Mouse (Mus musculus) heart, embryonic 14.5 days (tissue): ENCODE data around the gene Nr3c2. TPM values are rescaled to one million over a fixed set of nuclear protein-coding genes. Genes with fewer than 3 reads are reported as not detected.

Experiments
- ATAC-seq: fragments of 200-750 bp; cut with Nextera tagmentation; 2 replicates; pipeline ENCODE4 v1.8.0; 2017; ENCODE audit warnings: low read depth, moderate TSS enrichment; ENCODE audit not compliant: insufficient number of reproducible peaks, insufficient read depth, low FRiP score
- H3K27ac ChIP-seq, 2 experiments: fragments of 200-500 bp in 1 of 2; fragments of 300-500 bp in 1 of 2; sonication (generic) in 1 of 2; replicated peaks in 1 of 2; 2 replicates each; pipeline ENCODE4 v1.5.1; 2012 to 2014; ENCODE audit warnings: low read depth in 2 of 2, low read length in 2 of 2, control low read depth in 1 of 2, mild to moderate bottlenecking in 1 of 2, mixed read lengths in 1 of 2; ENCODE audit not compliant: control insufficient read depth in 1 of 2, insufficient read depth in 1 of 2
- H3K27me3 ChIP-seq: fragments of 300-500 bp; sonication (generic); 2 replicates; pipeline ENCODE4 v1.6.1; 2014; ENCODE audit warnings: mild to moderate bottlenecking, low read length, control low read depth; ENCODE audit not compliant: control insufficient read depth, insufficient read depth
- H3K36me3 ChIP-seq: fragments of 300-500 bp; sonication (generic); 2 replicates; pipeline ENCODE4 v1.6.1; 2014; ENCODE audit warnings: mild to moderate bottlenecking, control low read depth, low read length, mixed read lengths; ENCODE audit not compliant: control insufficient read depth, insufficient read depth
- H3K4me1 ChIP-seq, 2 experiments: fragments of 200-500 bp in 1 of 2; fragments of 300-500 bp in 1 of 2; sonication (generic) in 1 of 2; 2 replicates each; pipeline ENCODE4 v1.6.1; 2012 to 2014; ENCODE audit warnings: low read length in 2 of 2, control low read depth in 1 of 2, mixed read lengths in 1 of 2; ENCODE audit not compliant: control insufficient read depth in 2 of 2, insufficient read depth in 2 of 2
- H3K4me2 ChIP-seq: fragments of 300-500 bp; sonication (generic); 2 replicates; pipeline ENCODE4 v1.6.1; 2014; ENCODE audit warnings: mild to moderate bottlenecking, low read length
- H3K4me3 ChIP-seq, 2 experiments: fragments of 200-500 bp in 1 of 2; fragments of 300-500 bp in 1 of 2; sonication (generic) in 1 of 2; 2 replicates each; pipeline ENCODE4 v1.5.1; 2012 to 2014; ENCODE audit warnings: low read length in 2 of 2, mild to moderate bottlenecking in 2 of 2, control low read depth in 1 of 2, low read depth in 1 of 2, moderate library complexity in 1 of 2; ENCODE audit not compliant: control insufficient read depth in 1 of 2, insufficient read depth in 1 of 2
- H3K9ac ChIP-seq: fragments of 300-500 bp; sonication (generic); 2 replicates; pipeline ENCODE4 v1.6.1; 2014; ENCODE audit warnings: mild to moderate bottlenecking, low read length
- H3K9me3 ChIP-seq: fragments of 300-500 bp; sonication (generic); 2 replicates; pipeline ENCODE4 v1.6.1; 2016; ENCODE audit warnings: low read length, control low read depth; ENCODE audit not compliant: control insufficient read depth
- WGBS: fragments of 180-500 bp; shearing (Covaris S2); extraction: QIAGEN DNeasy Blood & Tissue Kit; methylation state at CpG from one replicate; pipeline ENCODE4 v1.1.7; 2014; 5-methylcytosine and 5-hydroxymethylcytosine counted together
- polyA plus RNA-seq: library from polyadenylated mRNA; unstranded; fragments of >200 nt; fragmentation: Nextera tagmentation; extraction: Ambion mirVana; gene quantifications from 2 replicates; pipeline ENCODE4 v1.2.1, GENCODE M21; 2014

The Nr3c2 gene
- polyA plus RNA-seq, 1 experiment from 2014 or later = 7.4 TPM

DNA sequence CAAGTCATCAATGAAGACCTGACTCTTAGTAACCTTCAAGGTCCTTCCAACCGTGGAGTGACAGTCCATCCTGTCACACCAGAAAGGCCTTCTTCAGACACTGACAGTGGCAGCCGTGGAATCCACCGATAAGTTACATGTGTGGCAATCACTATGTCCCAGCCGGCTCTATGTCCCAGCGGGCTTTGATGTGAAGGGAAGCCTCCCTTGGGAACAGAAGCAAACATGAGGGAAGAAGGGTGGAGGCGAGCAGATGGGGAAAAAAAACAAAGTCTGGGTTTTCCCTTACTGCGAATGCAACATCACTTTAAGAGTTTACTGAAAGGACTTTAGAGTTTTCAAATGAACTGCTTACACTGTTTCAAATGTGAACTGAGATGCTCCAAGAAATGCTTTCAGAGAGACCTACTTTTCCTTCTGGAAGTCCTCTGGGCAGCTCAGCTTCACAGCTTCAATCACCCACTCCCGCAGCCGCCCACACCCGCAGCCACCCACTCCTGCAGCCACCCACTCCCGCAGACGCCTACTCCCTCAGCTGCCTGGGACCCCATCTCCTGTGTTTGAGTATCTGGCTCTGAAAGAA lies 273.9 kb downstream of the Nr3c2 start:
- H3K27ac ChIP-seq = no peak overlapping the region
- no peak overlapping the region for H3K4me3 ChIP-seq
- H3K9ac ChIP-seq = no peak overlapping the region
- ATAC-seq = no peak
- WGBS = 47% methylated on average over 12 of the region's 12 CpGs
- H3K36me3 ChIP-seq = no peaks in the 10 kb centered on the region
- H3K9me3 ChIP-seq = no peaks in the 10 kb centered on the region
- H3K4me2 ChIP-seq = no peak overlapping the region
- H3K27me3 ChIP-seq = no peaks in the 10 kb centered on the region
- H3K4me1 ChIP-seq = peaks cover 4 to 6% of the 10 kb centered on the region in 2 experiments; a peak in 3 of 4 replicates

DNA sequence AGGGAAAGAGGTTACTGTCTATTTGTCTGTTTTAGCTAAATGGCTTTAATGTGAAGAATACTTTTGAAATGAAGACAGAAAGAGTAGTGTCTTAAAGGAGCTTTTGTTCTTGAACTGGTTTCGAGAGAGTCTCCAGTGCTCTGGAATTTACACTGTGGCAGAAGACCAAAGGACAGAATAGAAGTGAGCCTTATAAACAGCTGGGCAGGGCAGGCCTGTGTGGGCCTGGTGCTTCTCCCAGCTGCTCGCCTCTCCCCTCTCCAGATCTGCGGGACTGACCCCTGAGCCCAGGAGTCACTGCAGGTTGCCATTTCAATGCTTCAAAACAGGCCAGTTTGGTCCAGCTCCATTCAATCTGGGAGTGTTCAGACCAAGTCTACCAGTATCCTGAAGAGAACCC lies 274.5 kb downstream of the Nr3c2 start:
- Histone ChIP-seq H3K36me3 (no peaks in the 10 kb centered on the region), H3K9ac (no peak overlapping the region), H3K9me3 (no peaks in the 10 kb centered on the region), H3K27me3 (no peaks in the 10 kb centered on the region), H3K27ac (no peak overlapping the region), H3K4me3 (no peak overlapping the region), H3K4me1 (peaks cover 4 to 6% of the 10 kb centered on the region in 2 experiments; a peak in 3 of 4 replicates), H3K4me2 (no peak overlapping the region)
- no peak for ATAC-seq
- WGBS = 59% methylated on average over 3 of the region's 3 CpGs

DNA sequence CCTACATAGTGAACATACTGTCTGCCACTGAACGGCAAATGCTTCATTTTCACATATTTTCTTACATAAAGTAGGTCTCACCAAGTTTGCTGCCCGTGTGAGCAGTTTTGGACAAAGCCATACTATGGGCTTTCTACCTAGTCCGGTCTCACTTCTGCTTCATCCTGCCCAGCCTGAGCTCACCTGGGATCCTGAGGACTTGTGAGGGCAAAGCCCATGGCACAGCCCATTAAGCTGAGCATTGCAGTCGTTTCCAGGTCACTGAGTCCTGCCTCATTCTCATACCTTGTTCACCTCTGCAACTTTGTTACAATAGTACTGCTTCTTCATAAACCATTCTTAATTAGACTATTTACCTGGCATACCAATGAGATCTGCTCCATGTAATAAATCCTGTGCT lies 276.2 kb downstream of the Nr3c2 start:
- 81% methylated on average over 4 of the region's 4 CpGs for WGBS
- peaks cover 4 to 6% of the 10 kb centered on the region in 2 experiments; a peak in 3 of 4 replicates for H3K4me1 ChIP-seq
- ATAC-seq = no peak

DNA sequence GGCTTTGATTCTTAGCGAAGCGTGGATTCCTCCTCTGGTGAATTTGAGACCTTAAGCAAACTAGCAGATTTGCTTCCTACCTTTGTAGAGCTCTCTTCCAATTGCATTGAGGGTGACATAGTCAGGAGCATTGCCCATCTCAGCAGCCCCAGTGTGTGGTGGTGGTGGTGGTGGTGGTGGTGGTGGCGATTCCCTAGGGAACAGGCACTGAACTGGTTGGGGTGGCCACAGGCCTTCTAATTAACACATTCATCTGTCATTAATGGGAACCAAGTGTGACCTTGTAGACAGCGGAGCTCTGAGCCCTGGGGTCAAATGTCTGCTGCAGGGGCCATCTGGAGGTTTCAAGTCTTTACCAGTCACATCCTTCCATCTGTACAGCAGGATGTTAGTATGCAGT lies 277.1 kb downstream of the Nr3c2 start:
- no peak overlapping the region for H3K4me2 ChIP-seq
- no peaks in the 10 kb centered on the region for H3K9me3 ChIP-seq
- no peaks in the 10 kb centered on the region for H3K36me3 ChIP-seq
- no peak overlapping the region for H3K4me3 ChIP-seq
- peaks cover 4 to 6% of the 10 kb centered on the region in 2 experiments; a peak in 3 of 4 replicates for H3K4me1 ChIP-seq
- no peak for ATAC-seq
- no peak overlapping the region for H3K9ac ChIP-seq
- 88% methylated on average over 4 of the region's 4 CpGs for WGBS
- no peak overlapping the region for H3K27ac ChIP-seq
- no peaks in the 10 kb centered on the region for H3K27me3 ChIP-seq

More for the DNA sequence above, 276.2 kb downstream of the Nr3c2 start:
- Histone ChIP-seq H3K9ac (no peak overlapping the region), H3K9me3 (no peaks in the 10 kb centered on the region), H3K4me3 (no peak overlapping the region), H3K27ac (no peak overlapping the region), H3K36me3 (no peaks in the 10 kb centered on the region), H3K27me3 (no peaks in the 10 kb centered on the region), H3K4me2 (no peak overlapping the region)

DNA sequence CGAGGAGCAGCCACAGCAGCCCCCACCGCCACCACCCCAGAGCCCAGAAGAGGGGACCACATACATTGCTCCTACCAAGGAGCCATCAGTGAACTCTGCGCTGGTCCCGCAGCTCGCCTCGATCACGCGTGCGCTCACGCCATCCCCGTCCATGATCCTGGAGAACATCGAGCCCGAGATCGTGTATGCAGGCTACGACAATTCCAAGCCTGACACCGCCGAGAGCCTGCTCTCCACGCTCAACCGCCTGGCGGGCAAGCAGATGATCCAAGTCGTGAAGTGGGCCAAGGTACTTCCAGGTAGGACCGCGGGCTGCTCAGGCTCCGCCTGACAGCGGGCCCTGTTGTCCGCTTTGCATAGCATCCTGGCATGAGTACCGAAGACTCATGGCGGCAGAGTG lies 286.6 kb downstream of the Nr3c2 start:
- ATAC-seq = no peak
- H3K9me3 ChIP-seq = no peaks in the 10 kb centered on the region
- H3K9ac ChIP-seq = no peak overlapping the region
- H3K4me2 ChIP-seq = no peak overlapping the region
- H3K27ac ChIP-seq = no peak overlapping the region
- no peaks in the 10 kb centered on the region for H3K4me1 ChIP-seq
- no peaks in the 10 kb centered on the region for H3K36me3 ChIP-seq
- H3K27me3 ChIP-seq = no peaks in the 10 kb centered on the region
- WGBS = 87% methylated on average over 28 of the region's 28 CpGs
- no peak overlapping the region for H3K4me3 ChIP-seq

DNA sequence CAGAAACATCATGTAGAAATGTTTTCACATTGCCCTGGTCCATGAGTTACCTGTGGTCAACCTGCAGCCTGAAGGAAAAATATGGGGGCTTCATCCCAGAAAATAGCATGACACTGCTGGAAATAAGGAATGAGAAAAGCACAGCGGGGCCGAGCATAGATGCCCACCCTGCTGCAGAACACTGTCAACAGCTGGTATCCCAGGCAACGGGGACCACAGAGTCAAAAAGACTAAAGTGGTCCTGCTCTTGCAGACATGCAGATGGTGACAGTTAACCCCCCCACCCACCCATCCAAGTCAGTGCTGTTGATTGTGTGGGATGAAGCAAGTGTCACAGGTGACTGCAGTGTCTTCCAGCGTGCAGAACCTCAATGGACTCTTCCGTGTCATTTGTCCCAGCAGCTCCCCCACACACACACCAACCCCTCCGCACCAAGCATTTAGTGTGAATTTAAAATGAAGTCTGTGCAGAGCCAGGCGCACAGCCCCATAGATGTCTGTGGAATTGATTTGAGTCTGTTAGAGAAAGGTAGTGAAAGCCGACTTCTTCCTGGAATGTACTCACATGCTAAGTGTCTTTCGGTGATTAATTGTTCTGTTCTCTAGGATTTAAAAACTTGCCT lies 287.8 kb downstream of the Nr3c2 start:
- H3K27ac ChIP-seq = no peak overlapping the region
- no peaks in the 10 kb centered on the region for H3K9me3 ChIP-seq
- H3K4me1 ChIP-seq = no peaks in the 10 kb centered on the region
- no peaks in the 10 kb centered on the region for H3K36me3 ChIP-seq
- H3K9ac ChIP-seq = no peak overlapping the region
- no peak for ATAC-seq
- no peaks in the 10 kb centered on the region for H3K27me3 ChIP-seq
- WGBS = 83% methylated on average over 9 of the region's 9 CpGs
- no peak overlapping the region for H3K4me3 ChIP-seq
- no peak overlapping the region for H3K4me2 ChIP-seq

DNA sequence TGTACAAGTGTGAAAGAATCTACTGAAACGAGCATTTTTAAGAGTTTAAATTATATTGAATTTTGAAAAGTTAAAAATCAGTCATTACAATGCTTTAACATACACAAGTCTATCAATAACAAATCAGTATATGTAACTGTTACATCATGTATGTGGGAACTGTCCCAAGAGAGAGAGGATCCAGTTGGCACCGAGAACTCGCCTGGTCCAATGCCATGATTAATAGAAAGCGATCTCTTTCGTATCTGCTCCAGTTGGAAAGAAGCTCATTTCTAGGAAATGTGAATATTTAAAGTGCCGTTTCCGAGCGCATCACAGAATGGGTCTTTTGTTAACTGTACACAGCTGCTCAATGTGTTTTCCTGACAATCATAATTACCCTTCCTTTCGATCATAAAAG lies 288.5 kb downstream of the Nr3c2 start:
- Histone ChIP-seq H3K4me3 (no peak overlapping the region), H3K9me3 (no peaks in the 10 kb centered on the region), H3K36me3 (no peaks in the 10 kb centered on the region), H3K4me2 (no peak overlapping the region), H3K27ac (no peak overlapping the region), H3K9ac (no peak overlapping the region), H3K27me3 (no peaks in the 10 kb centered on the region), H3K4me1 (no peaks in the 10 kb centered on the region)
- 82% methylated on average over 9 of the region's 9 CpGs for WGBS
- no peak for ATAC-seq

DNA sequence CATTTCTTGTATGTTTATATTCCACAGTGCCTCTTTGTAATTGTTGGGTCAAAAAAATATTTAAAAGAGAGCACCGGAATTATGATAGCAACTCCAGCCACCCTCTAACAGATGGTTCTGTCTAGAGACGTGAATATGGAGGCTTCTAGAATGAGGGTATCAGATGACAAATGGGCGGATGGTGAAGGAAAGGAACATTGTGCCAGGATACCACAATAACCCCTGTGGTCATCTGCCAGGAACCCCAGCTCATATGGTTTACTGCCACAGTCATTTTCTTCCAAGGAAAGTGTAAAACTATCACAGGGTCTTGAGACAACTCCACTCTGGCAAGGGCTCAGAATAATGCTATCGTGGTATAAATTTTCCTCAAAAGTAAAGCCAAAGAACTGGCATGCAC lies 289.1 kb downstream of the Nr3c2 start:
- ATAC-seq = no peak
- Histone ChIP-seq H3K27me3 (no peaks in the 10 kb centered on the region), H3K9ac (no peak overlapping the region), H3K27ac (no peak overlapping the region), H3K4me3 (no peak overlapping the region), H3K4me1 (no peaks in the 10 kb centered on the region), H3K36me3 (no peaks in the 10 kb centered on the region), H3K9me3 (no peaks in the 10 kb centered on the region), H3K4me2 (no peak overlapping the region)
- WGBS = 80% methylated on average over 4 of the region's 4 CpGs
